Mouse (Mus musculus): ENCODE measurements around the gene Nrl. TPM values are rescaled to one million over a fixed set of nuclear protein-coding genes. Genes with fewer than 3 reads are reported as not detected.

The Nrl gene
- total and polyA plus RNA-seq, 3 experiments, result 0.13 to 0.86 TPM; not detected in 1

DNA sequence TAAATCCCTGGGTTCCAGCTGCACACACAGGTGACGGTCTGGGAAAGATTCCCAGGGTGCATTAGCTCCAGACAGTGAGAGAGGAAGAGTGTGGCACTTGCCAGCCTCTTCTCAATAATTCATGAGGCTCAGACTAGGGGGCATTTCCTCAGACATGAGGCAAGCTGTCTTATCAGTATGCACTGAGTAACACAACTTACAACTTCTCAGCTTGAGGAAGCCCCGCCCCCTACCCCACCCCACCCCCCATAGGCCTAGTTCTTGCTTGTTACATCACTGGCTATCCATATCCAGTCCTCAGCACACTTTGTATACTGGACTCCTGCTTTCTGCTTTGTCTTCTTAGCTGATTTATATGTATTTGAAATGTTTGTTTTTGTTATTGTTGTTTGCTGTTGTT, 49.1 kb downstream of the Nrl start:
- no peak overlapping the region for H3K27ac ChIP-seq (ENCODE audit: insufficient read depth, low read depth)
- no peak for DNase-seq (ENCODE audit: extremely low read depth)
- TF ChIP-seq ELF1 (IDR thresholded peaks at IDR 0.05; ENCODE audit: low read depth, low read length) (no peak), RCOR1 (conservative IDR thresholded peaks at IDR 0.05; ENCODE audit: low read depth, low read length) (no peak), SIN3A (IDR thresholded peaks at IDR 0.05; ENCODE audit: low read length) (no peak), MYC (IDR thresholded peaks at IDR 0.05; ENCODE audit: low read depth, low read length) (no peak)
- peaks cover 0 to 10% of the 10 kb centered on the region in 2 experiments for H3K36me3 ChIP-seq (replicated peaks in 1 of 2; ENCODE audit: control insufficient read depth in 1 of 2, insufficient read depth in 1 of 2, low read length in 1 of 2)
- in situ Hi-C loops (cut with MboI; ENCODE audit: low pct_ligation_motif_present, low pct_unique_long_range_greater_than_20kb, low sequenced_read_pairs), result no loop called here
- 0 out of 2 replicates have a peak, but pooled peaks cover 2% of the 10 kb centered on the region for H3K79me2 ChIP-seq (replicated peaks; ENCODE audit: control insufficient read depth, extremely low read depth, insufficient read depth, poor library complexity, severe bottlenecking)
- no peak overlapping the region for H3K9ac ChIP-seq (ENCODE audit: insufficient read depth, low read depth)
- dilution Hi-C loops (cut with MboI; ENCODE audit: extremely low pct_ligation_motif_present, extremely low pct_unique_long_range_greater_than_20kb, low sequenced_read_pairs), result no loop called here
- H3K4me1 ChIP-seq (ENCODE audit: control insufficient read depth in 1 of 2, insufficient read depth in 2 of 2), result peaks cover 6 to 20% of the 10 kb centered on the region in 2 experiments
- H3K9me3 ChIP-seq (replicated peaks; ENCODE audit: low read length), result no peaks in the 10 kb centered on the region
- H3K27me3 ChIP-seq (replicated peaks), result peaks cover 4% of the 10 kb centered on the region
- no peak overlapping the region for H3K4me2 ChIP-seq (ENCODE audit: insufficient read depth, low read depth, poor library complexity, severe bottlenecking)
- no peak overlapping the region for H3K4me3 ChIP-seq (replicated peaks in 1 of 3; ENCODE audit: low read depth in 2 of 3, low read length in 2 of 3, poor library complexity in 1 of 3)

DNA sequence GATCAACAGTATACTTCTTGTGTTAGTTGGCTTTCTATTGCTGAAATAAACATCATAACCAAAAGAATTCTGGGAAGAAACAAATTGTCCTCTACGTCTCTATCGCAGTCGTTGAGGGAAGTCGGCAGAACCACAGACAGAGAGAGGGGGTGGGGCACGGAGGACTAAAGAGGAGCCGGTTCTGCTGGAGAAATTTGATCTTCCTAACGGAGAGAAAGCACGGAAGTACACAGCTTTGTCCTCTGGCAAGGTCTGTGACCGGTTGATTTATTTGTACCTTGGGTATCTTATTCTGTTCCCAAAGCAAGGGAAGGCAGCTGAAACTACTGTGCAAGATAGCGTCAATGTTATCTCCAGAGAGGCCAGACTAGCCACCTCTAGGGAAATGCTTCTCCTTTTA, 54.0 kb downstream of the Nrl start:
- Histone ChIP-seq H3K36me3 (replicated peaks in 1 of 2; ENCODE audit: control insufficient read depth in 1 of 2, insufficient read depth in 1 of 2, low read length in 1 of 2) (no peaks in the 10 kb centered on the region), H3K4me2 (ENCODE audit: insufficient read depth, low read depth, poor library complexity, severe bottlenecking) (no peak overlapping the region), H3K27me3 (replicated peaks) (peaks cover 23% of the 10 kb centered on the region), H3K4me3 (replicated peaks in 1 of 3; ENCODE audit: low read depth in 2 of 3, low read length in 2 of 3, poor library complexity in 1 of 3) (no peak overlapping the region), H3K9ac (ENCODE audit: insufficient read depth, low read depth) (no peak overlapping the region), H3K9me3 (replicated peaks; ENCODE audit: low read length) (no peaks in the 10 kb centered on the region), H3K4me1 (ENCODE audit: control insufficient read depth in 1 of 2, insufficient read depth in 2 of 2) (peaks cover 0 to 13% of the 10 kb centered on the region in 2 experiments; a peak in 2 of 4 replicates), H3K27ac (ENCODE audit: insufficient read depth, low read depth) (no peak overlapping the region), H3K79me2 (replicated peaks; ENCODE audit: control insufficient read depth, extremely low read depth, insufficient read depth, poor library complexity, severe bottlenecking) (no peaks in the 10 kb centered on the region)
- dilution Hi-C loops (cut with MboI; ENCODE audit: extremely low pct_ligation_motif_present, extremely low pct_unique_long_range_greater_than_20kb, low sequenced_read_pairs) (no loop called here), in situ Hi-C loops (cut with MboI; ENCODE audit: low pct_ligation_motif_present, low pct_unique_long_range_greater_than_20kb, low sequenced_read_pairs) (no loop called here)
- no peak for DNase-seq (ENCODE audit: extremely low read depth)
- TF ChIP-seq ZMIZ1 (IDR thresholded peaks at IDR 0.05; ENCODE audit: low read depth, low read length), result no peak
- no peak for TF ChIP-seq UBTF (IDR thresholded peaks at IDR 0.05; ENCODE audit: low read depth, low read length)
- no peak for TF ChIP-seq JUN (IDR thresholded peaks at IDR 0.05; ENCODE audit: insufficient read depth, low read depth, low read length)
- no peak for TF ChIP-seq SIN3A (IDR thresholded peaks at IDR 0.05; ENCODE audit: low read length)
- TF ChIP-seq GABPA (IDR thresholded peaks at IDR 0.05; ENCODE audit: insufficient replicate concordance, low read depth, low read length), result no peak
- TF ChIP-seq USF1 (IDR thresholded peaks at IDR 0.05; ENCODE audit: low read depth, low read length), result no peak
- TF ChIP-seq RCOR1 (conservative IDR thresholded peaks at IDR 0.05; ENCODE audit: low read depth, low read length), result no peak
- no peak for TF ChIP-seq MEF2A (IDR thresholded peaks at IDR 0.05; ENCODE audit: borderline replicate concordance, low read depth, low read length)
- TF ChIP-seq SMC3 (IDR thresholded peaks at IDR 0.05; ENCODE audit: low read depth, low read length), result no peak
- no peak for TF ChIP-seq MAZ (IDR thresholded peaks at IDR 0.05; ENCODE audit: low read depth, low read length)
- no peak for TF ChIP-seq TBP (conservative IDR thresholded peaks at IDR 0.05; ENCODE audit: low read depth, low read length)
- TF ChIP-seq USF2 (conservative IDR thresholded peaks at IDR 0.05; ENCODE audit: low read depth, low read length), result no peak
- no peak for TF ChIP-seq CTCF (conservative IDR thresholded peaks at IDR 0.05 in 1 of 2, IDR thresholded peaks at IDR 0.05 in 1 of 2; ENCODE audit: low read depth in 2 of 2, low read length in 2 of 2)
- no peak for TF ChIP-seq CHD1 (IDR thresholded peaks at IDR 0.05; ENCODE audit: low read depth, low read length)
